Mouse (Mus musculus) layer of hippocampus, adult 8-10 months (tissue): ENCODE data around the gene Ankrd13a. TPM values are rescaled to one million over a fixed set of nuclear protein-coding genes. Genes with fewer than 3 reads are reported as not detected.

ENCODE experiments used
- DNase-seq, 2 experiments: peaks; one replicate each; pipeline ENCODE4 v3.0.0; 2022; ENCODE audit warnings: low spot score in 2 of 2
- total RNA-seq, 4 experiments: library from RNA; stranded (reverse); gene quantifications; 2 replicates each; pipeline ENCODE4 v1.2.4; 2022

Ankrd13a gene
- total RNA-seq, result 10 to 100 TPM; 39.6 to 51.4 (median 47.0) TPM

DNA sequence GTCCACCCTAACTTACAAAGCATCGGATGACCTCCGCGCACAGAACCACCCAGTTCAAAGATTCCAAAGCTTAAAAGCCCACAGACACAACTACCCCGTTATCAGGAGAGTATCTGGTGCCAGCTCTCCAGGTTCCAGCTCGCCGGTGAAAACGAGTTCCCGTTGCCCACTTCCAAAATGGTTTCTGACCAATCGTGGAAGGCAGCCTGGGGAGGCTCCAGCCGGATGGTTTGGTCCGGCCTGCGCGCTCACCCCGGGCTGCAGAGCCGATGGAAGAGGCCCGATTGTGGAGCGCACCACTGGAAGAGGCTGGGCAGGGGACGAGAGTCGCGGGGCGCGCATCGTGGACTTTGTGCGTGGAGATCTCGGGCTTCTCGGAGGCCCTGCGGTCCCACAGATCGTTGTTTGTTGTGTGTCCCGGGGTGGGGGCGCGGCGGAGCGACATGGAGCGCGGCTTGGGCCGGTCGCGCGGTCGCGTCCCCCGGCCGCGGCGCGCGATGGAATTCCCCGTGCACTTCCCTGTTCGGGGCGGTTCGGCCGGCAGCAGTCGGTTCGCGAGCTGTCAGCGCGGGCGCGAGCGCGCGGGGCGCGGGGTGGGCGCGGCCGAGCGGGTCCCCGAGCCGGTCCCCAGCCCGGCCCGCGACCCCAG lies at the start of gene Ankrd13a:
Gene Ankrd13a (plus strand): TSS at position 275 of the 649 bp plus-strand sequence.
- peak; percentile 89 to 93 for DNase-seq

DNA sequence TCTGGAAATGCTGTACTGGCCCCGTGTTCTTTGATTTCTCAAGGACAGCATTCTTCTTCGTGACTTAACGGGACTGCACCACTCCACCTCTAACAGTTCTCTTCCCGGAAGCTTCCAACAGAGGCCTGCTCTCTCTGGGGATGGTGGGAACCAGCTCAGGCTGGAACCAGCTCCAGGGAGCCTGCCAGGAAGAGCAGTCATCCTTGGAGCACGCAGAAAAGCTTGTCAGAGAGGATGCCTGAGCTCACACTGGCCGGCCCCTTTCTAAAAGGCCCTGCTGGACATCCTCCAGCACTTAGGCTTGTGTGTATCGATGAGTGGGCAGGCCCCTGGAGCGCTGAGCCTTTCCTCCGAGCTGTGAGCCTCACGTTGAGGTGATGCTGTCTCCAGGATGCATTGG lies 46.3 kb upstream of the Ankrd13a start:
- DNase-seq, result no peak

DNA sequence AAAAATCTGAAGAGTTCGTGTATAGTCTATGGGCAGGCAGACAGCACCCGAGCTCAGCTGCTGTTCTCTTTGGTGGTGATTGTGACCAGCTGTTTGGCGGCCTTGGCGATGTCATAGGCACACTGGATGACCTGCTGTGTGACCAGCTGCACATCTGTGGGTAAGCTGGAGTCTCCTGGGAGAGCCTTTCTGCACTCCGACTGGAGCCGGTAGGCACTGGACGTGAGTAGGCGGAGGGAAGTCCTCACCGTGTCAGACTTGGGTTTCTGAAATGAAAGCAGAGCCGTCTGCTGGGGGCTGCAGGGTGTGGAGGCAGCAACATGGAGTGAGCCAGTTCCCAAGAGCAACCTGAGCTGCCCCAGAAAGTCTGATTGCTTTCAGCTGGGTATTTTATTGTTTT lies 44.3 kb upstream of the Ankrd13a start:
- no peak for DNase-seq

DNA sequence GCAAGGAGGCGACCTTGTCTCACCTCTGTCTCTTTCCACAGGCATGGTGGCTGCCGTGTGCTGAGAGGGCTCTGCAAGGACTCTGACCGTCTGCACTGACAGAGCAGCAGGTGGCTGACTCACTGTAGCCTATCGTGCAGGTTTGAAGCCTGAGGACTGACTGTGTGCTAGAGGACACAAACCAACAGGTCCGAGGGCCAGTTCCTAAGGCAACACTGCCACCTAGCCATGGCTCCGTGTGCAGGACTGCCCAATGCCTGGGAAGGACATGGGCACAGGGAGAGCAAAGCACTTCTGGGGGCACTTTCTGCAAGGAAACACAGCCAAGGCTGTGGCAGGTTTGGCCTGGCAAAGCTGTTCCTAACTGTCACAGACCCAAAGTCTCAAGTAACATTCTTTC lies 43.0 kb upstream of the Ankrd13a start:
- DNase-seq, result no peak

DNA sequence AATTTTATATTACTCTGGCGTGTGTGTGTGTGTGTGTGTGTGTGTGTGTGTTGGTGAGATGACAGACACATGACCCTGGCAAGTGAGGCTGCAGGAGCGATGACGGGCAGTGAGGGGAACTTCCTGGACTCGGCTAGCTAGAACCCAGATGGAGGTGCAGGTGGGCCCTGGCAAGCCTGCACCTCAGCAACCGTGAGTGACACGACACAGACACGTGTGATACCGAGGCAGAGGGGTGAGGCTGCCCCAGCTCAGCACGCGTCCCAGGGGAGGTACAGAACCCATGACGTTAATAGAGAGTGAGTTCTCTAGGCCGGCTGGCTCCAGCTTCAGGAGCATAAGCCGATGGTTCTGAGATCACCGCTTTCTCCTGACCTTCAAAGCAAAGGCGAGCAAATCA lies 42.5 kb upstream of the Ankrd13a start:
- DNase-seq, result no peak

DNA sequence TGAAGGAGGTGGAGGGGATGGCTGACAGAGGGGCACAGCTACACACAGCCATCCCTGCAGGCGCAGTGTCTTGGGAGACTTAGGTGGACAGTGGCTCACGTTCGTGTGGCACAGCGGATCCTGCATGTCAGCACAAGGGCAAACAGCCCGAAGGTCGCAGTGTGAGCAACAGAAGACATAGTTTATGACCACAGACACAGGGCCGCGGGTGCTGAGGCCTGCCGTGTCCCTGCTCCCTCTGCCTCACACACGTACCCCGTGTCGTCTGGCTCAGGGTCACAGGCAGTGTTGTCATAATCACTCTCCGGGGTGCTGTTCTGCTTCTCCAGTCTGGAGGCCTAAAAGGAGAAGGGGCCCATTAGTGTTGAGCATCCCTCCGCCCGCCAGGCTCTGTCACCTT lies 40.9 kb upstream of the Ankrd13a start:
- DNase-seq, result no peak

DNA sequence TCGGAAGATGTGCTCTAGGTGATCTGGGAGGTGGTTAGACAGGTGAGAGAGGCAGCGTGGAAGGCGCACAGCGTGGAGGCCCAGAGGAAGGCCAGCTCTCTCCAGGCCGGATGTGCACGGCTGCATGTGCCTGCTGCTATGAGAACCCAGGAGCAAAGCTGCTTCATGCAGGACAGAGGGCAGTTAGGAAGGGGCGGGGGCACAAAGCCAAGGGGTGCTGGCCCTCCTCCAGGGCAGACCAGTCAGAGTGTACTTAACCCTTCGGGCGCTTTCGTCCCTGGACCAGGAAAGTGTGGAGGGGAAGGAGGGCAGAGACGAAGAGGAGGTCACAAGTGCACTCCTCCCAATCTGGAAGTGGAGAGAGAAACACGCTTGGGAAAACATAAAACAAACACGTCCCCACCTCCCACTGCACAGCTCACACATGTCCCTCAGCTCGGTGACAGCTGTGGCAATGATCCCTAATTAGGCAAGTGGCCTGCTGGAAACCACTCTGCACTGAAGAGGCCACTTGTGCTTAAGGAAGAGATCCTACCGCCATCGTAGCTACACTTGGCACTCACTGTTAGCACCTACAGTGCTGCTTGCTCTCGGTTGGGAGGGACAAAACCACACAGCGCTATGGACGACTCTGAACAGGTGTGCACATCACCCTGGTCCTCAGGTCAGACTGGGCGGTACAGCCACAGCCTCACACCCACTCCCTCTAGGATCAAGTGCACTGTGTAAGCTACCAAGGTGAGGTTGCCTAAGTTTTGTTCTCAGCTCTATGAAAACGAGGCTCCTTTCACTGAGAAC lies 37.2 kb upstream of the Ankrd13a start:
- no peak for DNase-seq

DNA sequence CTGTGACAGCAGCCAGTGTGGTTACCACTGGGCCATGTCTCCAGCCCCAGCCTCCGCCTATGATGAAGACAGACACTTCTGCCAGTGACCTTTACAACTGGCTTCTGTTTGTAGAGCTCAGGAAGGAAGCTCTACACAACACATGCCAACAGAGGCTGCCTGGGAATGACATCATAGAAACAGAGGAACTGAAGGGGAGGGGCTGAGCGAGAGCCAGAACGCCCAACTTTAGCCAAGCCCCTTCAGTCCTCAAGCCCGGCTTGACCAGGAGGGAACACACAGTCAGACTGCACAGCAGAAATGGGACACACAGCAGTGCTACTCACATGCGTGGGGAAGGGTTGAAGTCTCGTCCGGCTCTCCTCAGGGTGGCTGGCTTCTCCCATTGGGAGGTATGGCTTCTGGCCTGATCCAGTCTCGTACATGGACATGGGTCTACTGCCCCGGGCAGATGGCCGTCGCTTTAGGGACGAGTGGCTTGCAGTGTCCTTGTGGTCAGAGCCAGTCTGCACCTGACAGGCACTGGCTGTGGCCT lies 35.7 kb upstream of the Ankrd13a start:
- no peak for DNase-seq

DNA sequence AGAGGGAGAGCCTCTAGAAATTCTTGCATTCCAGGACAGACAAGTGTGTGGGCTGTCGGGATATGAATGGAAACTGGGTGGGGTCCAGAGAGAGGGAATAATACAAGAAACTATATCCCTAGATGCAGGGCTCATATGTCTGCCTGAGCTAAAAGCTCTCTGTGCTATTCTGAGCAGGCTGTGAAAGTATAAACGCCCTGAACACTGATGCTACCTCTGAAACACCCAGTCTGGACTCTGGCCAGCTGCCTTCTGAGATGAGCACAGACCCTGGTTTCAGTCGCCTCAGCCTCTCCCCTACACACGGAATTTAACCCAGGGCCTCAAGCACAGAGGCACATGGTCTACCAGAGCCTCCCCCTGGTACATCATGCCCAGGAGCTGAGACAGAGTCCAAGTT lies 33.9 kb upstream of the Ankrd13a start:
- no peak for DNase-seq

DNA sequence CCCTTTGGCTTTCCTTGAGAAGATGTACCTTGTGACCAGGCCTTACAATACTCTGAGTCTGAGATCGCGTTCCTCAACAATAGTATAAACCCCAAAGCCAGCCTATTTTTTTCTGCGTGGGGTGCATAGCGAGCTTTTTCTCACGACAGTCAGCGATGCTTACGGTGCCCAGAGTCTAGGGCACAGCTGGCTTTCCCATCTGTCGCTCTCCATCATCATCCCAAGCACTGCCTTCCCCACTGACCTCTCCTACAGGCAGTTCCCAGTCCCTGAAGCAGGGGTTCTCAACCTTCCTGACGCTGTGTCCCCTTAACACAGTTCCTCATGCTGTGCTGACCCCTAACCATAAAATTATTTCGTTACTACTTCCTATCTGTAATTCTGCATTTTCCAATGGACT lies 31.9 kb upstream of the Ankrd13a start:
- no peak for DNase-seq

DNA sequence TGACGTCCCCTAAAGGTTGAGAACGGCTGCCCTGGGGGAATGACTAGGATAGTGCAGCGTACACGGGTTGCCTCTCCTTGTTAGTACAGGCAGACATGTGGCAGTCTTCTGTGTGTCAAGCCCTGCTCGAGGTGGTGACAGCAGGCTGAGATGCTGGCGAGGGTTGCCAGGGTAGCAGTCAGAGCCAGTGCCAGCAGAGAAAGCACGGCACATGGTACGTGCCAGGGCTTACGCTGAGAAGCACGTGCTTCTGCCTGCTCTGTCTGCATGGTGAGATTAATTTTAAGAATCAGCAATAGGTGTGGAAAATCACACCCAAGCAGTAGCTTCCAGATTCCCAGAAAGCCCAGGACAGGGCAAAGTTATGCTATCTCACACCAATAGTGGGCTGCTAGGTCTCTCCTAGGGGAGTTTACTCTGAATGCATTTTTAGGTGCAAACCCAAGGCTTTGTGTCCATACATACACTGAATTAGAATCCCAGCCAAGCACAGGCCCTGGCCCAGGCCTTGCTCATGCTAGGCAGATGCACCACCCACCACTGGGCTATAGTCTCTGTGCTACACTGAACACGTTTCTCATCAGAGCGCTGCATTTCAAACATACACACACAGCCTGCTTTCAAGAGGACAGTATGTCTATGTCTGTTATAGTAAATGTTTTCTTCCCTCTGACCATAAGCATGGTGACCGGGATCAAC lies 31.3 kb upstream of the Ankrd13a start:
- peak; percentile 67 to 73 for DNase-seq

DNA sequence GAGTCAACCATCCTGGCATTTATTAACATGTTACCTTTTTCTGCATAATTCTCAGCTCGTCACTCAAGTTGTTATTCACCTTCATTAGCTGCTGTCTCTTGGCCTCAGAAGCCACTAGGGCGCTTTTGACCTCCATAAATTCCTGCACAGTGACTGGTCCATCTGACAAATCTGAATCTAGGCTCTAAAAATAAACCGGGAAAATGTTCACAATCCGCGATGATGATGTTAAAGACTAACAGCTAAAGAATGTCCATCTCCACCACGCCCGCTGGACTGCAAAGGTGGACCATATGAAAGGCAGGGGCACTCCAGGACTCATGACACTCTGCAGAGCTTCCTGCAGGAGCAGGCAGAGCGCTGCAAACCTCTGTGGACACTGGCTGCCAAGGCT lies 30.8 kb upstream of the Ankrd13a start:
- no peak for DNase-seq

DNA sequence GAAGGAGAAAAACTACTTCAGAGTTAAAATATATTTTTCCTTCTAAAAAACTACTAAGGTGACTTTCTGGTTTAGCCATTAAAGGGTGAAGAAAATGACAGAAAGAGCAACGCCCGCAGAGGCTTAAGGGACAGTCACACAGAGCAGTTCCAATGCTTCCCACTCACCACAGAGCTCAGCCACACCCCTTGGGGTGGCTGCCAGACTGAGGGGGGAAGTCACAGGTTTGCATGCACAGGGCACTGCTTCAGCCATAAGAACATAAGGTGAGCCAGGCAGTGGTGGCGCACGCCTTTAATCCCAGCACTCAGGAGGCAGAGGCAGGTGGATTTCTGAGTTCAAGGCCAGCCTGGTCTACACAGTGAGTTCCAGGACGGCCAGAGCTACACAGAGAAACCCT lies 28.9 kb upstream of the Ankrd13a start:
- no peak for DNase-seq

DNA sequence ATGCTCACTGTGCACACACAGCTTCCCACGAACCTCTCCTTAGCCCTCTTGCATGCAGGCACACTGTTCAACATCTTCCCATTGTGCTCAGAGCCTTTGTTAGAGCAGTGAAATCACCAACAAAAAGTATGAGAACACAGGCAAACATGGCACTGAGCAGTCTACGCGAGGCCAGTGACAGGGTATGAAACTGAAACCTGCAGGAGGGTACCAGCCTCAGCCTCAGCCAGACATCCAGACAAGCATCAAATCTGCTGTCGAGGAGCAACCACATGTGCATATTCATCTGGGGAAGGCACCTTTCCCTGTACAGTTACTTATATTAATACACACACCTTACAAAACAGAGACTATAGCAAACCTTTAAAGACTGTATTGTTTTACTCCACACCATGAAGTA lies 27.6 kb upstream of the Ankrd13a start:
- DNase-seq, result no peak

DNA sequence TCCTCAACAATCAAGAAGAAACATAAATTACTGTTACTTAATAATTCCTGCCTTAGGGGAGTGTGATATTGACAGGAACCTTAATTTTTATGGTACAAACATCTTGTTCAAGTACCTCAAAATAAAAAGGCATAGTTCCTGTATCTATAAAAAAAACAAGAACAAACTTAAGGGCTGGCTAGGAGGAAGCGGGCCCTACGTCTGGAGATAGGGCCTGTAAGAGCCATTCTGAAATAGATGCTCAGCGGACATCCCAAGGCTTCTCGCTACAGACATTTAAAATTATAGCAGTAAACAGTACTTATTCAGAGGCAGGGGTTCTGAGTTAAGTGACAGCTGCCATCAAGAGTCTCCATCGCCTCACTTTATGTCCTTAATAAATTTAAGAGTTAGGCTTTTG lies 27.0 kb upstream of the Ankrd13a start:
- DNase-seq, result no peak

DNA sequence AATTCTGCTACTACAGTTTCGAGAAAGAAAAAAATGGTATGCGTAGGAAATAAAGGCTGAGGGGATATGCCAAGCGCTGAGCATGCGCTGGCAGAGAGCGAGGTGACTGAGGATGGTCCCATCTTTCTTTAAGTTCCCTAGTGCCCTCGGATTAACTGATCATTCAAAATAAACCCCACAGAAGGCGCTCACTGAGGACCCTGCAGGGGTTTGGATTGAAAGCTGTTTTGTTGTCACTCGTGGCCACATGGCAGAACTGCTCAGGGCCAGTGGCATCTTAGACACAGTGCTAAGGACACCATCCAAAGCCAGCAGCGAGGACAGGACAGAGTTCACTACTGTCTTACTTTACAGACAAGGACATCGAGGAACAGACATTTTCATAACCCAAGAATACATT lies 24.2 kb upstream of the Ankrd13a start:
- no peak for DNase-seq

DNA sequence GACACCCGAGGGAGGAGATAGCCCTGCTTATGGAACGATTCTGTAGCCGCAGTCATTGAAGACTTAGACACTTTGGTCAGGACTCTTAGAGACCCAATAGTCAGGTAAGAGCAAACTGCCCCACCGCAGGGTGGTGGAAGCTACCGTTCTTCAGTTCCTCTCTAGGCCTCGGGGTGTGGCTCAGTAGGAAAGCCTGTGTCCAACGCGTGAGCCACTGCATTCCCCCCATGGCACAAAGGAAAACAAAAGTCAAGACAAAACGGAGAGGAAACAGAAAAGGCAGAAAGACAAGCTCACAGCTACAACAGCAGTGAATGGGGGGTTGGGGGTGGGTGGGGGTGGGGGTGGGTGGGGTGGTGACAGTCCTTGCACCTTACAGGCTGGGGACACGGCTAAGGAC lies 22.1 kb upstream of the Ankrd13a start:
- DNase-seq, result no peak

DNA sequence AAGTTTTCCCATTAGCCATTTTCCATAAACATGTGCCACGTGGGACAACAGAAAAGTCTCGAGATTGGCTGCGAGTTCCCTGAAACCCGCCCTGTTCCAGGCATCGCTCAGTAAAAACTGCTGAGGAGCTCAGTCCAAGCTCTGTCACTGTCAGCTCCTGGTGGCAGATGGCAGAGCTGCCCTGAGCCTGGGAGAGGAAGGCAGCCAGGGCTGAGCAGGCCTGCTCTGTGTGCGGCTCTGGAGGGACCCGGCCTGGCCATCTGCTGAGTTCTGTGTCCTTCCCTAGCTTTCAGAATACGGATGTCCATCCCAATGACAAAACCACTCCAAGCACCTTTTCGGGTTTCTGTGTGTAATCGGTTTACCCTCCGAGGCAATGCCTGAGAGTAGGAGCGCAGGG lies 21.1 kb upstream of the Ankrd13a start:
- peak in 1 of 2 experiments; percentile 49 for DNase-seq

DNA sequence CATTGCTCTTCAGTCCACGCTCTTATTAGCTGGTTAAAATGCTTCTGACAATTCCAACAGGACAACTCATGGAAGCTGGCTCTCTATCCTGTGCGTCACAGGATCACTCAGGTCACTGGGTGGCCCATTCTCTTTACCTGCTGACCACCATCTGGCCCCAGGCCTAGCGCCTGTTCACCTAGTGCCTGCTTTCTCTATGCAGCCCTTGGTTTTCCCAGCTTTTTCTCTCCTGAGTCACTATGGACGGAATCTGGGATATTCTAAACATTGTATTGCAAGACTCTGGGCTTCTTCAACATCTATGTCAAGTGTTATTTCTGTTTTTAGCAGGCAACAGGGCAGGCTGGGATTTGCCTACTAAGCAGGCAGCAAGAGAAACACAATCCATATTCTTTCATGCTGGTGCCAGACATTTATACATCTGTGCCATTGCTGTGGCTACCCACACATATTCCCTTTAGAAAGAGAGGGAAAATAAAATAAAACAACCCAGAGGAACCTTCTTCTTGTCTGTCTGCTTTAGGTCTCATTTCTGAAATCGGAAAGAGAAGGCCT lies 14.9 kb upstream of the Ankrd13a start:
- DNase-seq, result no peak

DNA sequence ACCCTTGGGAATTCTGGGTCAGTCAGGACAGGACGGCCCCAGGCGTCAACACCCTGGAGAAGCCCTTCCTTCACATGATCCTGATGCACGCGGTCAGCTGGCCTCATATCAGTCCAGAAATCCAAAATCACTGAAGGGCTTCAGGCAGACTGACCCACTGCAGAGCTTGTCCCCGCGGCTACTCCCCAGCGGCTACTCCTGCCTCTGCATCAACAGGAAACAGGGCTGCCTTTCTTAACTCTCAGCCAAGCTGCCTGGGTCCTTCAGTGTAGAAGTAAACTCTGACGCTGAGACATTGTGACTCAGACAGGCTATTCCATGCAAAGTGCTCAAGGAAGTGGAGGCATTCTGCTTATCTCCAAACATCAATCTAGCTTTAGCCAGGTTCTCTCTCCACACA lies 12.5 kb upstream of the Ankrd13a start:
- DNase-seq, result no peak

DNA sequence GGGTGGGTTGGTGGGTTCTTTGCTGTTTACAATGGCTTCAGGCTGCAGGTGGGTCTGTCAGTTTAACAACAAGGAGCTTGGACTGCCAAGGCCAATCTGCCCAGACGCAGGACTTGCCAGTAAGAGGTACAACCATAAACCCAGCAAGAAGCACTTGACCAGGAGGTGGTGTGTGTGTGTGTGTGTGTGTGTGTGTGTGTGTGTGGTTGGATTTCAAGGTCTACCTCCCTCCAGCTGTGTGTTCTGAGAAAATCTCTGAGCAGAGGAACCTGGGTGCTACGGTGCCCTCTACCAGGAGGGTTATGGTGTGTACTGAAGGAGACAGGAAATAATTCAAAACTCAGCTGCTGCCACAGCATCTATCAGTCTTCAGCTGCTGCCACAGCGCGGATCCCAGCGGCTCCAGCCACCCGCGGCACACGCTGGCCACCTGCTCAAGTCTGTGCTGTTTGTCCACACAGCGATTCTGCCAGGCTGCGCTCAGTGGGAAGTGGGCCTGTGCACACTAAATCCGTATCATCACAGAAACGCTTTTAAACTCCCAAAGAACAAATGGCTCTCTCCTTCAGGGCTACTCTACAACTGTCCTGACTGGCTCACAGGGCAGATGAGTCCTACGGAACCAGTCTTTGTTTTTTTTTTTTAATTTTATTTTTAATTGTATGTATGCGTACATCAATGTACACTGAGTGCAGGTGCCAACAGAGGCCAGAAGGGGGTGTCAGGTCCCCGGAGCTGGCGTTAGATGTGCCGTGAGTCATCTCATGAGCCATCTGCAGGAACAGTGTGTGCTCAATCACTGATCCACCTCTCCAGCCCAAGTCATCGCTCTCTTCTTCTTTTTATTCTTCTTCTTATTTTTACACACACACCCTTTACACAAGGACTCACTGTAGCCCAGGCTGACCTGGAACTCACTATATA lies 9.4 kb upstream of the Ankrd13a start:
- DNase-seq, result no peak
